Mouse (Mus musculus) spleen, adult 2 months (tissue): ENCODE results near the gene Nsl1. TPM values are rescaled to one million over a fixed set of nuclear protein-coding genes. Genes with fewer than 3 reads are reported as not detected.

Source experiments
- DNase-seq, 2 experiments: peaks; one replicate each; pipeline versions ENCODE4 v3.0.0 to v3.0.0-alpha.2; 2012 to 2021; ENCODE audit warnings: low spot score in 2 of 2, low read depth in 1 of 2
- H3K27ac ChIP-seq: fragments of 200-500 bp; 2 replicates; pipeline ENCODE4 v1.5.1; 2012; ENCODE audit warnings: low read length, inconsistent platforms; ENCODE audit not compliant: insufficient read depth
- H3K27me3 ChIP-seq: fragments of 200-500 bp; 2 replicates; pipeline ENCODE4 v1.6.1; 2012; ENCODE audit warnings: mild to moderate bottlenecking, moderate library complexity, low read length, inconsistent platforms; ENCODE audit not compliant: control insufficient read depth, insufficient read depth
- H3K36me3 ChIP-seq: fragments of 200-500 bp; 2 replicates; pipeline ENCODE4 v1.6.1; 2012; ENCODE audit warnings: mild to moderate bottlenecking, low read length, inconsistent platforms; ENCODE audit not compliant: control insufficient read depth, insufficient read depth
- H3K4me1 ChIP-seq: fragments of 200-500 bp; 2 replicates; pipeline ENCODE4 v1.6.1; 2011; ENCODE audit warnings: inconsistent platforms; ENCODE audit not compliant: control insufficient read depth, insufficient read depth, insufficient read length
- H3K4me3 ChIP-seq: fragments of 200-500 bp; 2 replicates; pipeline ENCODE4 v1.5.1; 2011; ENCODE audit warnings: mild to moderate bottlenecking, inconsistent platforms; ENCODE audit not compliant: insufficient read depth, insufficient read length; ENCODE audit errors: extremely low read depth
- CTCF ChIP-seq: fragments of 200-500 bp; IDR thresholded peaks from 2 replicates; pipeline ENCODE4 v1.5.1; 2011; ENCODE audit warnings: mild to moderate bottlenecking, inconsistent platforms; ENCODE audit not compliant: insufficient read depth, insufficient read length, insufficient replicate concordance; ENCODE audit errors: extremely low read depth
- POLR2A ChIP-seq: fragments of 200-500 bp; IDR thresholded peaks from 2 replicates; pipeline ENCODE4 v1.6.1; 2011; ENCODE audit warnings: low read depth, low read length, inconsistent platforms
- WGBS: fragments of 180-500 bp; shearing (Covaris S2); methylation state at CpG from one replicate; pipeline ENCODE4 v1.1.7; 2018; 5-methylcytosine and 5-hydroxymethylcytosine counted together
- polyA plus RNA-seq: library from polyadenylated mRNA; depleted of rRNA; stranded (reverse); fragments of >200 nt; gene quantifications from 2 replicates; pipeline ENCODE4 v1.2.3, GENCODE M21; 2012

Gene Nsl1
- polyA plus RNA-seq, 1 experiment, result 1.4 TPM

DNA sequence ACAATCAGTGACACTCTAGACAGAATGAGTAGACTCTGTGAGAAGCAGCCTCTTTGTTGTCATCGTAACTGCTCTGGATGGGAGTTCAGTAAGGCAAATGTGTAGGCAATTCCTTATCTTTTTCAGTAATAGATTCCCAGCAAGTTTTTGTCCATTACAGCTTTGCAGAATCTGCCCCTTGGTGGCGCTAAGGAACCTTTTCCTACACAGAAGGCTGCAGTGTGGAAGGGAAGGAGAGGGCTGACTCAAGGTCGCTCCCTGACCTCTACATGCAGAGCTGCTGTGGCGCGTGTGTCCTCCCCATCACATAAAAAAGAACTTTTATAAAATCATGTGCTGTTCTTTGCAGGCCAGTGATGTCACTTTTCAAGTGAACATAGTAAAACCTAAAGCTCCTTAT is 5.6 kb downstream of the Nsl1 start:
- H3K27me3 ChIP-seq, result no peaks in the 10 kb centered on the region
- H3K4me3 ChIP-seq, result no peak overlapping the region
- no peak for DNase-seq
- 91% methylated on average over 5 of the region's 5 CpGs for WGBS
- no peak overlapping the region for H3K27ac ChIP-seq
- H3K36me3 ChIP-seq, result no peaks in the 10 kb centered on the region
- TF ChIP-seq CTCF (no peak), POLR2A (no peak)
- H3K4me1 ChIP-seq, result peaks cover 9% of the 10 kb centered on the region; the same call in 1 of the 2 replicates

DNA sequence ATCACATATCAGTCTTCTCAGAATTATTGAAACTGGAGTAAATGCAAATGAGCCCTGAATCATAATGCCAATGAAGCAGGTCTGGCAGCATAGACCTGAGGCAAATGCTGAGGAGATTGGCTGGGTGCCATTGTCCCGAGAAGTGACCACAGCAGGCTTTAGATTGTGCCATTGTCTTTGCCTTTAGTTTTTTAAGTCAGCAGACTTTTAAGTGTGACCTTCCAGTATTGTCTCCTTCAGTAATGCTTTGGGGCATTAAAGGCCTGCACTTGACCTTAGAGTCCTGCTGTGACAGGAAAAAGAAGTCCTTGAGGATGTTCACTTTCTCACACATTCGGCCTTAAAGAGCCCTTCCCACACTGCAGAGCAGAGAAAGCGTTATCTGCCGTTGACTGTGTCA is 7.4 kb downstream of the Nsl1 start:
- H3K36me3 ChIP-seq, result no peaks in the 10 kb centered on the region

DNA sequence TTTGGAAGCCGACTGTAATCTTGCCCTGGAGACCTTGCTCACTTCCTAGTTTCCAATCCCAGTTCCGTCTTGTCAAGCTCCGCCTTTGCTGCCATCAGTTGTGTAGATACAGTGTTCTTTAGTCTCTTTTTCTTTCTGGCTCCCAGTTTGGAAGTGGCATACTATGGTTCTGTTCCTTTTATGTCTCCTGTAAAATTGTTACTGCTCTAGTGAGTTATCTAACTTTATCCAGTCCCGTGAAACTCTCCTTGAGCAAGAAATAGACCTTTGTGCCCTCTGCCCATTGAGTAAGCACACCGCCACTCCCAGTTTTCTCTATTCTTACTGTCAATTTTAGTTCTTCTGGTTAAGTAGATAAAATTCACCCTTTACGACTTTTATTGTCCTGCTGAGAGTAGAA is 8.8 kb downstream of the Nsl1 start:
- no peak for DNase-seq
- no peak overlapping the region for H3K4me3 ChIP-seq
- peaks cover 14% of the 10 kb centered on the region; the same call in 1 of the 2 replicates for H3K4me1 ChIP-seq
- H3K36me3 ChIP-seq, result no peaks in the 10 kb centered on the region
- WGBS, result 84% methylated on average over 6 of the region's 6 CpGs
- no peak overlapping the region; the same call in 1 of the 2 replicates for H3K27ac ChIP-seq
- no peaks in the 10 kb centered on the region for H3K27me3 ChIP-seq
- TF ChIP-seq CTCF (no peak), POLR2A (no peak)

More for the DNA sequence above, 7.4 kb downstream of the Nsl1 start:
- TF ChIP-seq POLR2A (no peak), CTCF (no peak)
- Histone ChIP-seq H3K27ac (peak overlapping the region; percentile 54), H3K4me1 (peaks cover 14% of the 10 kb centered on the region; the same call in 1 of the 2 replicates), H3K27me3 (no peaks in the 10 kb centered on the region), H3K4me3 (no peak overlapping the region)
- 86% methylated on average over 4 of the region's 4 CpGs for WGBS
- DNase-seq, result no peak

DNA sequence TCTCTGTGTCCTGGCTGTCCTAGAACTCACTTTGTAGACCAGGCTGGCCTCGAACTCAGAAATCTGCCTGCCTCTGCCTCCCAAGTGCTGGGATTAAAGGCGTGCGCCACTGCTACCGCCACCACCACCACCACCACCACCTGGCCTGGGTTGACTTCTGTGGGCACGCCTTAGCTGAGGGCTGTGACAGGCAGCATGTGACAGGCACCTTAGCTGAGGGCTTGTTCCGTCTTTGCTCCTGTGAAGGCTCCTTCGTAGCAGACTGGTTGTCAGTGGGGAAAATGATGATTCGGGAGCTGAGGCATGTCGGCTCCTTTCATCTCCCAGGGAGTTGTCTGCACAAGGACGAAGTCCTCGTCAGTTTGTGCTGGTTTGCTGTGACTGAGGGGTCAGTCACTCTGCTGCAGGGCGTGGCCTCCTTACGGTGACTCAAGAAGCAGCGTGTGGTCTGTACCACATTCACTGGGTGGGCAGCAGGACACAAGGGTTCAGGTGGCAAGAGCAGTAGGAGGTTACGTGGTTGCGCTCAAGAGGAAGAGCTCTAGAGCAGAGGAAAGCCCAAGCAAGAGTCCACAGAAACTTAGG is 9.6 kb downstream of the Nsl1 start:
- no peak overlapping the region for H3K4me3 ChIP-seq
- no peaks in the 10 kb centered on the region for H3K27me3 ChIP-seq
- H3K27ac ChIP-seq, result peak overlapping the region; percentile 83
- DNase-seq, result no peak
- TF ChIP-seq POLR2A (no peak), CTCF (no peak)
- peaks cover 14% of the 10 kb centered on the region; the same call in 1 of the 2 replicates for H3K4me1 ChIP-seq
- 83% methylated on average over 16 of the region's 16 CpGs for WGBS
- no peaks in the 10 kb centered on the region for H3K36me3 ChIP-seq

DNA sequence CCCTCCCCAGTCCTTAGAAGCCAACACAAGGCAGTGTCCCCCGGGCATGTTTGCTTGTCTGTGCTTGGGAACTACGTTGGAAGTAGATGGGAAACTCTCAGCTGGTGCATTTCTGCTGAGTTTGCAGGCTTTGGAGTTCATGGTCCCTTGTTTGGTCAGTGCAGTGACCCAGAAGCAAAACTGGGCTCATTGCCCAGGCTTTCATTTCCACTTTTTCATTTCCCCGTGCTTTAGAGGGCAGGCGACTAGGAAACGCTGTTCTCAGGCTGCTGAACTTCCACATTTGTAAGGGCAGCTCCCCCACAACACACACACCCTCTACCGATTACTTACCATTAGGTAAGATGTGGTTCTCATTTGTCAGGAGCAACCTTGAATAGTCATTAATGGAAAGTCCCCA is 10.2 kb downstream of the Nsl1 start:
- WGBS, result 35% methylated on average over 6 of the region's 6 CpGs
- Histone ChIP-seq H3K36me3 (no peaks in the 10 kb centered on the region), H3K4me3 (no peak overlapping the region), H3K27ac (peak overlapping the region; percentile 83), H3K4me1 (peaks cover 14% of the 10 kb centered on the region; the same call in 1 of the 2 replicates), H3K27me3 (no peaks in the 10 kb centered on the region)
- peak; percentile 34 to 63 for DNase-seq
- no peak for TF ChIP-seq CTCF
- TF ChIP-seq POLR2A, result no peak

DNA sequence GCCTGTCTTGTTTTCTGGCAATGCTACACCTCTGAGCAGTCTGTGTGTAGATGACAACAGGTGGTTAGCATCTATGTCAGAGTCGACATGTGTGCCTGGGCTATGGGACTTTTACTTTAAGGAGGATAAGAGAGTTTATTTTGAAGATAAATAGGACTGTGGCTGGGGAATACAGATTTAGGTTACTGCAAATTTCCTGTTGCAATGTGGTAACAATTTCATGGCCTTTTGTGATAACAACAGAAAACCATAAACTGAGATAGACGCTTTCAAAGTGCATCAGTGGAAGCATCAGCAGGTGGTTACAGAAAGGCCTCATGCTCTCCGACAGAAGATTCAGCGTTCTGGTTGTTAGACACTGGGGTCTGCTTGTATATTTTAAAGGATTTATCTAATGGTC is 10.7 kb downstream of the Nsl1 start:
- WGBS, result 76% methylated on average over 4 of the region's 4 CpGs

More for the DNA sequence above, 10.7 kb downstream of the Nsl1 start:
- no peaks in the 10 kb centered on the region for H3K27me3 ChIP-seq
- peaks cover 14% of the 10 kb centered on the region; the same call in 1 of the 2 replicates for H3K4me1 ChIP-seq
- DNase-seq, result no peak
- H3K36me3 ChIP-seq, result no peaks in the 10 kb centered on the region
- peak overlapping the region; percentile 48 for H3K27ac ChIP-seq
- no peak overlapping the region for H3K4me3 ChIP-seq
- TF ChIP-seq CTCF (no peak), POLR2A (no peak)
